Mouse (Mus musculus) cerebral cortex, adult 2 months (tissue): ENCODE results near the gene Ssh1.

Source experiments
- WGBS: fragments of 180-500 bp; shearing (Covaris S2); methylation state at CpG from one replicate; pipeline ENCODE4 v1.1.7; 2018; 5-methylcytosine and 5-hydroxymethylcytosine counted together

Ssh1 gene

GRCm38 (mm10) chr5:113993487-113994465, at the start of gene Ssh1:
Gene Ssh1, minus strand, starts transcription at chr5:113993894.
- under 1% methylated on average over 79 of the region's 83 CpGs for WGBS

- 34% methylated on average over 15 of the region's 15 CpGs for WGBS
Measured at GRCm38 (mm10) chr5:114041327-114041930, 47.7 kb upstream of the Ssh1 start.

- WGBS, result 58% methylated on average over 1 of the region's 1 CpGs
Measured at GRCm38 (mm10) chr5:114040911-114041310, 47.2 kb upstream of the Ssh1 start.

GRCm38 (mm10) chr5:114040508-114040907, 46.8 kb upstream of the Ssh1 start:
- 30% methylated on average over 8 of the region's 8 CpGs for WGBS

- WGBS, result 64% methylated on average over 10 of the region's 10 CpGs
Measured at GRCm38 (mm10) chr5:114035111-114035510, 41.4 kb upstream of the Ssh1 start.

GRCm38 (mm10) chr5:114034393-114034792, 40.7 kb upstream of the Ssh1 start:
- WGBS, result 71% methylated on average over 7 of the region's 7 CpGs

- WGBS, result 72% methylated on average over 3 of the region's 3 CpGs
Measured at GRCm38 (mm10) chr5:114032161-114032763, 38.6 kb upstream of the Ssh1 start.

- 90% methylated on average over 12 of the region's 12 CpGs for WGBS
Measured at GRCm38 (mm10) chr5:114030652-114031051, 37.0 kb upstream of the Ssh1 start.

- 72% methylated on average over 12 of the region's 12 CpGs for whole genome bisulfite sequencing
Measured at GRCm38 (mm10) chr5:114028111-114028510, 34.4 kb upstream of the Ssh1 start.

GRCm38 (mm10) chr5:114027217-114027944, 33.7 kb upstream of the Ssh1 start:
- 86% methylated on average over 12 of the region's 12 CpGs for WGBS

- WGBS, result 16% methylated on average over 10 of the region's 10 CpGs
Measured at GRCm38 (mm10) chr5:114024885-114025284, 31.2 kb upstream of the Ssh1 start.

GRCm38 (mm10) chr5:114024390-114024789, 30.7 kb upstream of the Ssh1 start:
- 38% methylated on average over 6 of the region's 6 CpGs for WGBS

- 64% methylated on average over 7 of the region's 7 CpGs for WGBS
Measured at GRCm38 (mm10) chr5:114015121-114015520, 21.4 kb upstream of the Ssh1 start.

- WGBS, result 80% methylated on average over 4 of the region's 4 CpGs
Measured at GRCm38 (mm10) chr5:114009049-114009448, 15.4 kb upstream of the Ssh1 start.

GRCm38 (mm10) chr5:114007753-114008453, 14.2 kb upstream of the Ssh1 start:
- 71% methylated on average over 12 of the region's 12 CpGs for WGBS

GRCm38 (mm10) chr5:114006974-114007373, 13.3 kb upstream of the Ssh1 start:
- 76% methylated on average over 4 of the region's 4 CpGs for WGBS

GRCm38 (mm10) chr5:114005100-114005499, 11.4 kb upstream of the Ssh1 start:
- WGBS, result 86% methylated on average over 5 of the region's 5 CpGs

GRCm38 (mm10) chr5:114004573-114004972, 10.9 kb upstream of the Ssh1 start:
- 91% methylated on average over 11 of the region's 11 CpGs for WGBS

- 86% methylated on average over 3 of the region's 5 CpGs for WGBS
Measured at GRCm38 (mm10) chr5:114003542-114003941, 9.8 kb upstream of the Ssh1 start, which contains the start of gene Dao. Gene Dao, plus strand, starts transcription at chr5:114003703.

GRCm38 (mm10) chr5:113999382-113999781, 5.7 kb upstream of the Ssh1 start:
- 75% methylated on average over 5 of the region's 5 CpGs for WGBS

GRCm38 (mm10) chr5:113996458-113996857, 2.8 kb upstream of the Ssh1 start:
- 66% methylated on average over 2 of the region's 2 CpGs for WGBS
